8 mouse cellular contexts compared by ENCODE assay signal in genomic region chr2:32361437-32361836, GRCm38 (mm10). TPM values are rescaled to one million over a fixed set of nuclear protein-coding genes. Genes with fewer than 3 reads are reported as not detected.
A peak's percentile ranks its signal among the peaks of the same experiment; 100 is the strongest.
DNase-seq lines count a peak whose midpoint lies in the region; ATAC-seq and TF ChIP-seq lines count a peak whose summit lies in the region.

No protein-coding gene starts in this region.

- peak; percentile 73; the same call in 1 of the 2 replicates for ATAC-seq in heart, embryonic 13.5 days (ENCODE audit: extremely low read depth, insufficient number of reproducible peaks, low FRiP score, low TSS enrichment)
- peak; percentile 75 for ATAC-seq in kidney, embryonic 16.5 days (ENCODE audit: low FRiP score, low TSS enrichment)
- peak; percentile 65 for ATAC-seq in liver, embryonic 15.5 days (ENCODE audit: insufficient read depth)
- peak; percentile 75 for ATAC-seq in stomach, embryonic 15.5 days (ENCODE audit: insufficient read depth, low FRiP score, low read depth)

- TF ChIP-seq CTCF in brain, embryonic 14.5 days (IDR thresholded peaks at IDR 0.05; ENCODE audit: borderline replicate concordance, extremely low read depth, insufficient read depth, insufficient read length), result peak; percentile 33; the same call in 1 of the 2 replicates
- peak; percentile 54; the same call in 1 of the 2 replicates for TF ChIP-seq CTCF in embryonic fibroblast, embryonic 13.5 days (IDR thresholded peaks at IDR 0.05; ENCODE audit: borderline replicate concordance, insufficient read depth, low read length)

- no peaks in the 10 kb centered on the region for H3K9me3 ChIP-seq in heart, embryonic 13.5 days
- no peaks in the 10 kb centered on the region for H3K9me3 ChIP-seq in kidney, embryonic 16.5 days (ENCODE audit: low read length)
- no peaks in the 10 kb centered on the region for H3K9me3 ChIP-seq in liver, embryonic 15.5 days (replicated peaks)
- no peaks in the 10 kb centered on the region for H3K9me3 ChIP-seq in stomach, embryonic 15.5 days

- DNase-seq in B cell, adult 2 months, result peak; percentile 77 to 79
- peak; percentile 42 for DNase-seq in brain, embryonic 14.5 days (ENCODE audit: low read depth)
- DNase-seq in natural killer cell, adult 2 months (ENCODE audit: low spot score in 2 of 2), result peak; percentile 64 to 76

- peak overlapping the region; percentile 78 for H3K9ac ChIP-seq in heart, embryonic 13.5 days
- H3K9ac ChIP-seq in kidney, embryonic 16.5 days (replicated peaks; ENCODE audit: low read length), result peak overlapping the region; percentile 66
- peak overlapping the region; percentile 72 for H3K9ac ChIP-seq in liver, embryonic 15.5 days
- H3K9ac ChIP-seq in stomach, embryonic 15.5 days, result no peak overlapping the region

- TF ChIP-seq POLR2A in brain, embryonic 14.5 days (IDR thresholded peaks at IDR 0.05; ENCODE audit: borderline replicate concordance, extremely low read depth, insufficient read depth, insufficient read length, poor library complexity, severe bottlenecking), result no peak
- no peak for TF ChIP-seq POLR2A in embryonic fibroblast, embryonic 13.5 days (IDR thresholded peaks at IDR 0.05; ENCODE audit: low read depth, low read length)

- WGBS in heart, embryonic 13.5 days, result 2% methylated on average over 24 of the region's 24 CpGs
- WGBS in kidney, embryonic 16.5 days, result 1% methylated on average over 24 of the region's 24 CpGs
- under 1% methylated on average over 24 of the region's 24 CpGs for WGBS in liver, embryonic 15.5 days (ENCODE audit: insufficient replicate concordance)
- 3% methylated on average over 24 of the region's 24 CpGs for WGBS in stomach, embryonic 15.5 days

- H3K36me3 ChIP-seq in heart, embryonic 13.5 days, result peaks cover 22% of the 10 kb centered on the region
- peaks cover 5% of the 10 kb centered on the region for H3K36me3 ChIP-seq in kidney, embryonic 16.5 days (ENCODE audit: insufficient read depth, low read length)
- peaks cover 13% of the 10 kb centered on the region for H3K36me3 ChIP-seq in liver, embryonic 15.5 days (replicated peaks)
- H3K36me3 ChIP-seq in stomach, embryonic 15.5 days, result peaks cover 5% of the 10 kb centered on the region; the same call in 1 of the 2 replicates

- H3K4me3 ChIP-seq in embryonic fibroblast, embryonic 13.5 days (ENCODE audit: insufficient read depth, low read length), result peak overlapping the region; percentile 47
- peak overlapping the region; percentile 54 for H3K4me3 ChIP-seq in heart, embryonic 13.5 days
- peak overlapping the region; percentile 47 for H3K4me3 ChIP-seq in kidney, embryonic 16.5 days (ENCODE audit: low read length)
- peak overlapping the region; percentile 90 for H3K4me3 ChIP-seq in liver, embryonic 15.5 days (replicated peaks)
- H3K4me3 ChIP-seq in stomach, embryonic 15.5 days (replicated peaks), result peak overlapping the region; percentile 42

- H3K27me3 ChIP-seq in heart, embryonic 13.5 days (replicated peaks), result 0 out of 2 replicates have a peak, but pooled peaks cover 13% of the 10 kb centered on the region
- no peaks in the 10 kb centered on the region for H3K27me3 ChIP-seq in kidney, embryonic 16.5 days (ENCODE audit: insufficient read depth, low read length)
- H3K27me3 ChIP-seq in liver, embryonic 15.5 days, result peaks cover 8% of the 10 kb centered on the region
- H3K27me3 ChIP-seq in stomach, embryonic 15.5 days (replicated peaks), result no peaks in the 10 kb centered on the region

- H3K4me1 ChIP-seq in embryonic fibroblast, embryonic 13.5 days (ENCODE audit: control insufficient read depth, insufficient read depth, low read length), result no peaks in the 10 kb centered on the region; the same call in 1 of the 2 replicates
- H3K4me1 ChIP-seq in heart, embryonic 13.5 days, result peaks cover 26% of the 10 kb centered on the region
- H3K4me1 ChIP-seq in kidney, embryonic 16.5 days (ENCODE audit: insufficient read depth, low read length), result peaks cover 19% of the 10 kb centered on the region
- H3K4me1 ChIP-seq in liver, embryonic 15.5 days (replicated peaks), result peaks cover 42% of the 10 kb centered on the region
- peaks cover 24% of the 10 kb centered on the region for H3K4me1 ChIP-seq in stomach, embryonic 15.5 days

- H3K4me2 ChIP-seq in heart, embryonic 13.5 days, result peak overlapping the region; percentile 86
- peak overlapping the region; percentile 80 for H3K4me2 ChIP-seq in kidney, embryonic 16.5 days (replicated peaks; ENCODE audit: low read depth, low read length)
- peak overlapping the region; percentile 93 for H3K4me2 ChIP-seq in liver, embryonic 15.5 days
- H3K4me2 ChIP-seq in stomach, embryonic 15.5 days, result peak overlapping the region; percentile 87

- no peak overlapping the region for H3K27ac ChIP-seq in embryonic fibroblast, embryonic 13.5 days (ENCODE audit: insufficient read depth, low read length)
- H3K27ac ChIP-seq in heart, embryonic 13.5 days (replicated peaks), result 0 out of 2 replicates have a peak overlapping the region, but pooled peaks have one; percentile 20
- H3K27ac ChIP-seq in kidney, embryonic 16.5 days (ENCODE audit: low read length), result no peak overlapping the region
- peak overlapping the region; percentile 84 for H3K27ac ChIP-seq in liver, embryonic 15.5 days (replicated peaks)
- H3K27ac ChIP-seq in stomach, embryonic 15.5 days, result peak overlapping the region; percentile 48; the same call in 1 of the 2 replicates

RNA-seq across cellular contexts. Expression of gene Dnm1, which starts 8.3 kb away (rescaled TPM):
- 189 and 292 TPM in 2 replicates for polyA plus RNA-seq in brain, embryonic 14.5 days (2012; rRNA removed)
- polyA plus RNA-seq in embryonic fibroblast, embryonic 13.5 days (2011; ENCODE audit: insufficient read length, low read depth, missing spikeins), result 37.2 and 52.6 TPM in 2 replicates
- 3.4 and 4.5 TPM in 2 replicates for polyA plus RNA-seq in heart, embryonic 13.5 days (2015; fragmentation: Nextera tagmentation; extraction: Ambion mirVana)
- polyA plus RNA-seq in kidney, embryonic 16.5 days (2015; fragmentation: Nextera tagmentation; extraction: Ambion mirVana), result 5.4 TPM in 2 replicates
- polyA plus RNA-seq in liver, embryonic 15.5 days (2015; fragmentation: Nextera tagmentation; extraction: Ambion mirVana), result 0.44 and 0.50 TPM in 2 replicates
- polyA plus RNA-seq in stomach, embryonic 15.5 days (2015; fragmentation: Nextera tagmentation; extraction: Ambion mirVana), result 12.1 and 12.8 TPM in 2 replicates

RNA-seq across cellular contexts. Expression of gene Ciz1, which starts 9.3 kb away (rescaled TPM):
- polyA plus RNA-seq in brain, embryonic 14.5 days (2012; rRNA removed), result 225 and 268 TPM in 2 replicates
- polyA plus RNA-seq in embryonic fibroblast, embryonic 13.5 days (2011; ENCODE audit: insufficient read length, low read depth, missing spikeins), result 41.8 and 47.6 TPM in 2 replicates
- polyA plus RNA-seq in heart, embryonic 13.5 days (2015; fragmentation: Nextera tagmentation; extraction: Ambion mirVana), result 32.9 and 35.2 TPM in 2 replicates
- polyA plus RNA-seq in kidney, embryonic 16.5 days (2015; fragmentation: Nextera tagmentation; extraction: Ambion mirVana), result 54.9 and 66.7 TPM in 2 replicates
- polyA plus RNA-seq in liver, embryonic 15.5 days (2015; fragmentation: Nextera tagmentation; extraction: Ambion mirVana), result 17.0 and 18.0 TPM in 2 replicates
- polyA plus RNA-seq in stomach, embryonic 15.5 days (2015; fragmentation: Nextera tagmentation; extraction: Ambion mirVana), result 33.8 and 41.6 TPM in 2 replicates

RNA-seq across cellular contexts. Expression of gene 1110008P14Rik, which starts 20.3 kb away (rescaled TPM):
- polyA plus RNA-seq in brain, embryonic 14.5 days (2012; rRNA removed), result 101 and 114 TPM in 2 replicates
- polyA plus RNA-seq in embryonic fibroblast, embryonic 13.5 days (2011; ENCODE audit: insufficient read length, low read depth, missing spikeins), result 28.8 and 30.3 TPM in 2 replicates
- polyA plus RNA-seq in heart, embryonic 13.5 days (2015; fragmentation: Nextera tagmentation; extraction: Ambion mirVana), result 47.5 and 49.0 TPM in 2 replicates
- polyA plus RNA-seq in kidney, embryonic 16.5 days (2015; fragmentation: Nextera tagmentation; extraction: Ambion mirVana), result 50.1 and 51.6 TPM in 2 replicates
- polyA plus RNA-seq in liver, embryonic 15.5 days (2015; fragmentation: Nextera tagmentation; extraction: Ambion mirVana), result 25.0 and 29.0 TPM in 2 replicates
- 36.1 and 42.9 TPM in 2 replicates for polyA plus RNA-seq in stomach, embryonic 15.5 days (2015; fragmentation: Nextera tagmentation; extraction: Ambion mirVana)

RNA-seq across cellular contexts. Expression of gene Lcn2, which starts 26.6 kb away (rescaled TPM):
- 0.40 and 0.77 TPM in 2 replicates for polyA plus RNA-seq in brain, embryonic 14.5 days (2012; rRNA removed)
- polyA plus RNA-seq in embryonic fibroblast, embryonic 13.5 days (2011; ENCODE audit: insufficient read length, low read depth, missing spikeins), result not detected in 2 replicates
- polyA plus RNA-seq in heart, embryonic 13.5 days (2015; fragmentation: Nextera tagmentation; extraction: Ambion mirVana), result 0.91 and 0.98 TPM in 2 replicates
- polyA plus RNA-seq in kidney, embryonic 16.5 days (2015; fragmentation: Nextera tagmentation; extraction: Ambion mirVana), result 9.0 and 12.7 TPM in 2 replicates
- 185 and 214 TPM in 2 replicates for polyA plus RNA-seq in liver, embryonic 15.5 days (2015; fragmentation: Nextera tagmentation; extraction: Ambion mirVana)
- polyA plus RNA-seq in stomach, embryonic 15.5 days (2015; fragmentation: Nextera tagmentation; extraction: Ambion mirVana), result 25.1 and 30.7 TPM in 2 replicates

RNA-seq across cellular contexts. Expression of gene Ptges2, which starts 34.3 kb away (rescaled TPM):
- polyA plus RNA-seq in brain, embryonic 14.5 days (2012; rRNA removed), result 48.9 and 51.3 TPM in 2 replicates
- 14.3 and 18.0 TPM in 2 replicates for polyA plus RNA-seq in embryonic fibroblast, embryonic 13.5 days (2011; ENCODE audit: insufficient read length, low read depth, missing spikeins)
- polyA plus RNA-seq in heart, embryonic 13.5 days (2015; fragmentation: Nextera tagmentation; extraction: Ambion mirVana), result 35.3 and 36.1 TPM in 2 replicates
- polyA plus RNA-seq in kidney, embryonic 16.5 days (2015; fragmentation: Nextera tagmentation; extraction: Ambion mirVana), result 38.3 and 39.5 TPM in 2 replicates
- 12.0 and 12.2 TPM in 2 replicates for polyA plus RNA-seq in liver, embryonic 15.5 days (2015; fragmentation: Nextera tagmentation; extraction: Ambion mirVana)
- 28.5 and 31.4 TPM in 2 replicates for polyA plus RNA-seq in stomach, embryonic 15.5 days (2015; fragmentation: Nextera tagmentation; extraction: Ambion mirVana)

Comparison
In these comparisons a context has a peak if more than half of its experiments do, and no peak if none do; other contexts are left out.
1. H3K27ac ChIP-seq: peak in heart, embryonic 13.5 days (single experiment), liver, embryonic 15.5 days (single experiment) and stomach, embryonic 15.5 days (single experiment); none in embryonic fibroblast, embryonic 13.5 days (single experiment) and kidney, embryonic 16.5 days (single experiment).
2. Peak in every context shown above with its lines, with median percentiles within 50 percentile points of each other: DNase-seq, H3K4me3 ChIP-seq, ATAC-seq and H3K4me2 ChIP-seq.